Mouse (Mus musculus) kidney, adult 2 months (tissue): ENCODE measurements at regions not wholly inside any gene's neighbourhood (a gene's known extent, or its start where the extent isn't known, plus 50 kb on each side); places are given as distances from the start of the nearest gene placed in this dataset.

Source experiments
- CTCF ChIP-seq: fragments of 200-500 bp; conservative IDR thresholded peaks from 2 replicates; pipeline ENCODE4 v1.5.1; 2011; ENCODE audit warnings: low read depth, mild to moderate bottlenecking, control low read depth, low read length, moderate library complexity, mixed read lengths; ENCODE audit not compliant: insufficient read depth, insufficient read length
- POLR2A ChIP-seq: fragments of 200-500 bp; IDR thresholded peaks from one replicate; pipeline ENCODE4 v1.6.1; 2011; ENCODE audit warnings: low read depth, low read length, control low read depth

GRCm38 (mm10) chr16:8079024-8079423, 345.9 kb downstream of the Tmem114 start:
- no peak for TF ChIP-seq POLR2A
- no peak for TF ChIP-seq CTCF
